29 mouse cellular contexts compared by ENCODE assay signal in genomic region chr10:88203236-88203635, GRCm38 (mm10). TPM values are rescaled to one million over a fixed set of nuclear protein-coding genes. Genes with fewer than 3 reads are reported as not detected.
DNase-seq lines count a peak whose midpoint lies in the region; ATAC-seq lines count a peak whose summit lies in the region.
"Had no signal": no experiment of that assay in that cellular context is flagged by ENCODE, and none has a peak within 500 bp of the region (broad histone marks: within the 10 kb centered on the region; RNA-seq: fewer than 3 reads in every experiment).

No protein-coding gene starts in this region.

- H3K4me1 ChIP-seq in hindbrain, embryonic 16.5 days (ENCODE audit: control insufficient read depth, insufficient read depth, low read depth, low read length) = peaks cover 4% of the 10 kb centered on the region
- H3K4me1 ChIP-seq: embryonic facial prominence, embryonic 12.5 days had no signal

- DNase-seq in induced T-regulatory cell, adult 2 months (ENCODE audit: low read depth) = peak; percentile 42
- DNase-seq in thymus, postnatal 10 days (ENCODE audit: low spot score in 2 of 2) = peak; percentile 30 to 36
- no peak for DNase-seq in Muller cell, postnatal 12 days (ENCODE audit: inconsistent ontology term)
- no peak for DNase-seq in adrenal gland, postnatal 36 days
- DNase-seq: adrenal gland, adult 8-10 months; B cell, adult 2 months; cerebellum, adult 11 months; cerebellum, adult 9-11 months; embryo, embryonic 11 days; gastrocnemius, postnatal 14 days; heart, postnatal 4 days; kidney, adult 18-20 months; kidney, postnatal 36 days; liver, embryonic 13.5 days; lung, adult 18-20 months; midbrain, embryonic 14.5 days; retina, postnatal 1 day; right cerebral cortex, postnatal 14 days had no signal

- no peaks in the 10 kb centered on the region for H3K9me3 ChIP-seq in hindbrain, embryonic 16.5 days (ENCODE audit: control insufficient read depth, low read length)
- H3K9me3 ChIP-seq: embryonic facial prominence, embryonic 12.5 days; limb, embryonic 10.5 days; limb, embryonic 15.5 days; liver, embryonic 13.5 days; neural tube, embryonic 15.5 days had no signal

- peak; percentile 8 for ATAC-seq in CD4-positive, CD25-positive, alpha-beta regulatory T cell, adult 4 months
- ATAC-seq in hindbrain, embryonic 16.5 days = no peak
- ATAC-seq: forebrain, embryonic 14.5 days; lung, postnatal 0 days had no signal

- H3K27ac ChIP-seq in hindbrain, embryonic 16.5 days (ENCODE audit: low read depth, low read length) = no peak overlapping the region
- H3K27ac ChIP-seq: embryonic facial prominence, embryonic 12.5 days; hindbrain, embryonic 14.5 days; layer of hippocampus, adult 2 months; limb, embryonic 10.5 days; limb, embryonic 15.5 days; liver, embryonic 13.5 days; neural tube, embryonic 15.5 days had no signal

- H3K9ac ChIP-seq in hindbrain, embryonic 16.5 days (ENCODE audit: low read depth, low read length) = no peak overlapping the region
- H3K9ac ChIP-seq: embryonic facial prominence, embryonic 12.5 days; hindbrain, embryonic 14.5 days; limb, embryonic 15.5 days; liver, embryonic 13.5 days; neural tube, embryonic 15.5 days had no signal

- H3K36me3 ChIP-seq in hindbrain, embryonic 16.5 days (ENCODE audit: control insufficient read depth, insufficient read depth, low read length) = no peaks in the 10 kb centered on the region
- H3K36me3 ChIP-seq: neural tube, embryonic 15.5 days had no signal

- H3K27me3 ChIP-seq in hindbrain, embryonic 16.5 days (replicated peaks; ENCODE audit: control insufficient read depth, insufficient read depth, low read length) = no peaks in the 10 kb centered on the region
- H3K27me3 ChIP-seq: embryonic facial prominence, embryonic 12.5 days; limb, embryonic 15.5 days; liver, embryonic 13.5 days; neural tube, embryonic 15.5 days had no signal

- H3K4me3 ChIP-seq in hindbrain, embryonic 16.5 days (ENCODE audit: low read length) = no peak overlapping the region
- H3K4me3 ChIP-seq: embryonic facial prominence, embryonic 12.5 days; layer of hippocampus, adult 2 months; limb, embryonic 10.5 days; limb, embryonic 15.5 days; liver, embryonic 13.5 days; neural tube, embryonic 15.5 days had no signal

- no peak overlapping the region for H3K4me2 ChIP-seq in hindbrain, embryonic 16.5 days (ENCODE audit: low read length)
- H3K4me2 ChIP-seq: embryonic facial prominence, embryonic 12.5 days; heart, embryonic 11.5 days; hindbrain, embryonic 14.5 days; limb, embryonic 15.5 days; neural tube, embryonic 15.5 days had no signal

- WGBS in hindbrain, embryonic 16.5 days = 95% methylated on average over 6 of the region's 6 CpGs

RNA-seq across cellular contexts. Expression of gene Washc3, which starts 2.3 kb away (rescaled TPM):
- polyA plus RNA-seq in CD4-positive, CD25-positive, alpha-beta regulatory T cell, adult 4 months (2017; shearing (Covaris generic)) = 100 to 1,000 TPM in 1 of 2 experiments, 10 to 100 TPM in 1; 89.4 to 124 TPM
- 38.7 and 43.7 TPM in 2 replicates for polyA plus RNA-seq in hindbrain, embryonic 16.5 days (2015; fragmentation: Nextera tagmentation; extraction: Ambion mirVana)
- total RNA-seq in adrenal gland, postnatal 36 days (2021) = 10 to 100 TPM; 51.6 to 65.0 TPM

RNA-seq across cellular contexts. Expression of gene Nup37, which starts 56.4 kb away (rescaled TPM):
- polyA plus RNA-seq in CD4-positive, CD25-positive, alpha-beta regulatory T cell, adult 4 months (2017; shearing (Covaris generic)) = 10 to 100 TPM; 30.8 to 38.6 TPM
- polyA plus RNA-seq in hindbrain, embryonic 16.5 days (2015; fragmentation: Nextera tagmentation; extraction: Ambion mirVana) = 21.1 and 23.4 TPM in 2 replicates
- 10 to 100 TPM; 10.5 to 10.7 TPM for total RNA-seq in adrenal gland, postnatal 36 days (2021)

RNA-seq across cellular contexts. Expression of gene Parpbp, which starts 56.5 kb away (rescaled TPM):
- polyA plus RNA-seq in CD4-positive, CD25-positive, alpha-beta regulatory T cell, adult 4 months (2017; shearing (Covaris generic)) = 1 to 10 TPM; 1.2 to 2.2 TPM
- 1.4 and 2.9 TPM in 2 replicates for polyA plus RNA-seq in hindbrain, embryonic 16.5 days (2015; fragmentation: Nextera tagmentation; extraction: Ambion mirVana)
- total RNA-seq in adrenal gland, postnatal 36 days (2021) = 1 to 10 TPM in 1 of 2 experiments, under 1 TPM in 1; 0.96 to 1.6 TPM

Comparison
In these comparisons a context has a peak if more than half of its experiments do, and no peak if none do; other contexts are left out.
1. DNase-seq: peak in induced T-regulatory cell, adult 2 months (single experiment) and thymus, postnatal 10 days (2 of 2); none in Muller cell, postnatal 12 days (single experiment) and adrenal gland, postnatal 36 days (0 of 2).